Mouse (Mus musculus) kidney, postnatal 4 days (tissue): Measurements from ENCODE around the gene Gm21812.
"Not testable (repeated sequence)": the region's sequence is repeated elsewhere in the genome, so short reads cannot be mapped to it uniquely, and the experiment has no call there.

Experiments used
- DNase-seq, 2 experiments: peaks; one replicate each; pipeline ENCODE4 v3.0.0; 2021; ENCODE audit warnings: mixed read lengths in 2 of 2

Gene Gm21812

GRCm38 (mm10) chrY:9347084-9347483 lies at the start of gene Gm21812:
Gm21812 (minus strand) TSS chrY:9347184.
- DNase-seq = not testable (repeated sequence)
